Mouse (Mus musculus): Measurements from ENCODE around the gene Sema6d.

- TF ChIP-seq CTCF (IDR thresholded peaks at IDR 0.05; ENCODE audit: insufficient read depth, low read length): no peak
- TF ChIP-seq POLR2A (IDR thresholded peaks at IDR 0.05; ENCODE audit: borderline replicate concordance, extremely low read depth, low read depth, low read length): no peak
These were observed 51.8 kb downstream of the Sema6d start for GRCm38 (mm10) chr2:124141510-124142044.

All from lung, adult 2 months (tissue).